Mouse (Mus musculus) cerebellum, adult 8-10 months (tissue): Measurements from ENCODE around the gene Snrnp35.
"Not testable (repeated sequence)": the region's sequence is repeated elsewhere in the genome, so short reads cannot be mapped to it uniquely, and the experiment has no call there.

Source experiments
- DNase-seq: peaks from one replicate; pipeline ENCODE4 v3.0.0; 2022

Gene Snrnp35

GRCm38 (mm10) chr5:124463462-124463861 is 19.5 kb upstream of the Snrnp35 start:
- DNase-seq = no peak

DNA sequence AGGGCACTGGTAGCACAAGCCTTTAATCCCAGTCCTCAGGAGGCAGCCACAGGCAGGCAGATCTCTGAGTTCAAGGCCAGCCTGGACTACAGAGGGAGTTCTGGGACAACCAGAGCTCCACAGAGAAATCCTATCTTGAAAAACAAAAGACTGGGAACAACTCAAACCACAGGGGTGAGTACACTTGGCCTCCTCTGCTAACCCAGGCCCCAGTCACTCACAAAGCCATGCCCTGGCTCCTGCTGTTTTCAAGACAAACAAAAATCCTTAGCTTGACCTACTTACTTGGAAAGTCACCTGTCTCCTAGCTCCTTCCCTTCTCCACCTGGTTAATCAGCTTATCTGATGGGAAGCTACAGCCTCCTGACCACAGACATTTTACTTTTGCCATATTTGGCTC is 18.0 kb upstream of the Snrnp35 start:
- no peak for DNase-seq

- no peak for DNase-seq
These were observed 15.2 kb upstream of the Snrnp35 start for GRCm38 (mm10) chr5:124467766-124468165.

GRCm38 (mm10) chr5:124468365-124468764 is 14.6 kb upstream of the Snrnp35 start:
- DNase-seq = no peak

DNA sequence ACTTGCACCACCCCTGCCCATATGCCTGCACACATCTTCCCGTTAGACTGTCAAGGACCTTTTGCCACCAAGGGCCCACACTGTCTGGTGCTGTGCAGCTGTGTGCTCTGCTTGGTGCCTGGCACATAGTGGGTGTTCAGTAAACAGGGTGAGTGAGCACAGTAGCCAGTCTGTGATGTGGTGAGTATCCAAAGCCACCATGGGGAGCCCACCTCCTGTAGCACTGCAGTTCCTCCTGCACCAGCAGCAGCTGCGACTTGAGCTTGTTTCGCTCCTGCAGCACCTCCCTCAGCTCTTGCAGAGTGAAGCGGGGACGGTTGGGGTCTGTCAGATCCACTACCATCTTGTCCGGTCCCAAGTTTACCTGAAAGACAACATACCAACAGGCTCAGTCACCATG is 13.4 kb upstream of the Snrnp35 start:
- DNase-seq = no peak

- no peak for DNase-seq
These were observed 12.3 kb upstream of the Snrnp35 start for GRCm38 (mm10) chr5:124470591-124471171.

DNA sequence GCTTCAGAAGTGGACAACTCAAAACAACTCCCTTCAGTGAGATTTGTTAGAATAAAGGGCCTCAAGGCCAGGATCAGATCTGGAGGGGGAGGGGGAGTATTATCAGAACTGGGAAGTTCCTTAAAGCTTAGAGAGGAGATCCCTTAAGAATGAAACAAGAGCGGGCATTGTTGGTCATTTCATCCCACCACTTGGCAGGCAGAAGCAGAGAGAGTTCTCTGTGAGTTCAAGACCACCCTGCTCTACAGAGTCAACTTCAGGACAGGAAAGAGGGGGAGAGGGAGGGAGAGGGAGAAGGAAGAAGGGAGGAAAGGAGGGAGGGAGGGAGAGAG is 4.1 kb upstream of the Snrnp35 start:
- no peak for DNase-seq

DNA sequence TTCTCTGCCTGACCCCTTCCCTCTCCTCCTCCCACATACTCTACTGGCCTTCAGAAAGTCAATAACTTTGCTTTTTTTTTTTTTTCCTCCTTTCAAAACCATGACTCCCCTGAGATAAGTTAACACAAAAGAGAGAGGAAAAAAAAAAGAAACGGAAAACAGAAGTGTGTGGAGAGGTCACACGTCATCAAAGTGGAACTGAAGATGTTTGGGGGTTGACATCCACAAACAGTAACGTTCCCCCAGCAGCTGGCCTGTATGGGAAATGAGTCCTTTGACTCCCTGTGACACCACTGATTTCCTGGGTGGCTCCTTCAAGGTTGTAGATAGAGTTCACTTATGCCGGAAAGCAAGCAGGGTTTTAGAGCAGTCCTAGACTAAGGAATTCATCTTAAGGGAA is 2.8 kb upstream of the Snrnp35 start:
- DNase-seq = no peak

- no peak for DNase-seq
These were observed 1.2 kb upstream of the Snrnp35 start for GRCm38 (mm10) chr5:124481714-124482113.

DNA sequence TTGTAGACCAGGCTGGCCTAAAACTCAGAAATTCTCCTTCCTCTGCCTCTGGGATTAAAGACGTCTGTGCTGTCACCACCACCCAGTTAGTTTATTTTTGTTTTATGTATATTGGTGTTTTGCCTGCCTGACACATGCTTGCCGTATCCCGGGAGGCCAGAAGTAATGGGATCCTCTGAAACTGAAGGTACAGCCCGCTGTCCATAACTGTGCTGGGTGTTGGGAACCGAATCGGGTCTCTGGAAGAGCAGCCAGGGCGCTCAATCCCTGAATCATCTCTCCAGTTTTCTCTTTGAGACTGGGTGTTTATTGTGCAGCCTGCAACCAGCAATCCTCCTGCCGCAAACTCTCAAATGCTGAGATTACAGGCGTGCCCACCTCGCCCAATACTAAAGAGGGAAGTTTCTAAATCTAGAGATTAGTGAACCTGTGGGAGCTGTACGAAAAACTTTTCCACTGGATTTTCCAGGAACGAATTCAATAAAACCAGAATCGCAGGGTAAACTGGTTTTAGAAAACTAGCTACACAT is 433 bp upstream of the Snrnp35 start:
- DNase-seq = peak; percentile 38

GRCm38 (mm10) chr5:124483655-124484396 is 892 bp downstream of the Snrnp35 start:
- DNase-seq = no peak

GRCm38 (mm10) chr5:124485654-124486053 is 2.7 kb downstream of the Snrnp35 start:
- no peak for DNase-seq

DNA sequence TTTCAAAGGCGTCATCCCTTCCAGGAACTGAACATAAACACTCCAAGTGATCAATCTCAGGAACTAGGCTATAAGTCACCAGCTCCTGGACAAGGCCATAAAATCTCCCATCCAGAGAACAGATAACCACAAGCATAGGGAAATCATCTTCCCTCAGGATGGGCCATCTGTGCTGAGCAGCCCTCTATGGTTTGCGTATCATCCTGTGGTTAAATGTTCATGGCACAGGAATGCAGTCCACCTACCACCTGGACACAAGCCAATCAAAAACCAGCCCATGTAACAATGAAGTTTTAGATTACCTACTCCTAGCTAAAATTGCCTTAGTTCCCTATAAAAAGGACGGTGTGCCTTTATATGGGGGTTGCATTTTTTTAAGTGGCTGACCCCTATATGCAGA is 6.0 kb downstream of the Snrnp35 start:
- DNase-seq = no peak

GRCm38 (mm10) chr5:124491732-124492131 is 8.8 kb downstream of the Snrnp35 start:
- no peak for DNase-seq

- no peak for DNase-seq
These were observed 9.7 kb downstream of the Snrnp35 start for GRCm38 (mm10) chr5:124492618-124493017.

DNA sequence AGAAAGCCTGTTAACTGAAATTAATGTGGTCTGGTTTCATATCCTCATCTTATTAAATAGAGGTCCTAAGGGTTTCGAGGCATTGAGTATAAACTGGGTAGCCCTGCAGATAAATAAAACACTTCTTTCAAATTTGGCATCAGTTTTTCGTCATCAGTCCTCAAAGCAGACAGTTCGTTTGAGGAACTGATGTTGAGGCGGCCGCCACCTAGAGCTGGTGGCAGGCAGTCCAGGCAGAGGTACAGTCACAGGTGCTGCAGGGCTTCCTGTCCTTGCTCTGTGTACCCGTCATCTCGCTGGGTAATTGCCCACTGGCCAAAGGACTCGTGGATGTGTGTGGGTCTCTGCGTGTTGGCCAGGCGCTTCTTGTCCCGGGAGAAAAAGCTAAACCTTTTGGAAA is 10.5 kb downstream of the Snrnp35 start:
- DNase-seq = no peak

- DNase-seq = no peak
These were observed 12.6 kb downstream of the Snrnp35 start for GRCm38 (mm10) chr5:124495547-124495946.

- no peak for DNase-seq
These were observed 13.9 kb downstream of the Snrnp35 start for GRCm38 (mm10) chr5:124496614-124497514.

- no peak for DNase-seq
These were observed 15.4 kb downstream of the Snrnp35 start for GRCm38 (mm10) chr5:124498221-124498876.

DNA sequence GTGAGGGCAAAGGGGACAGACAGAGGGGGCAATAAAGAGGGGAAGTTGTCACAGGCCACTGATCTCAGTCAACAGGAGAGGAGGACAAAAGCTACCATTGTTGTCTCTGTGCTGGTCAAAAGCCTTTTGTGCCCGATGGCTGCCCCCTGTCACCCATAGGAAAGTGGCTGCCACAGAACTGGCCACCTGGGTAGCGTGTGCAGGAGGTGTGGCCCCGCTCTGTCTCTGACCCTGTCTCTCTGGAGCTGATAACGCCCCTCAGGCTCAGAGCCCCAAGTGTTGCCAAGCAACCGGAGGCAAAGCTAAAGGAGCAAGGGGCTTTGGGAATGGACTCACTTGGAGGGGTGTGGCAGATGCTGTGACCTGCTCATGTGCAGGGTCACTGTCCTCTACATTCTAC is 16.1 kb downstream of the Snrnp35 start:
- DNase-seq = no peak

GRCm38 (mm10) chr5:124500037-124500436 is 17.1 kb downstream of the Snrnp35 start:
- not testable (repeated sequence) for DNase-seq

- DNase-seq = no peak
These were observed 17.6 kb downstream of the Snrnp35 start for GRCm38 (mm10) chr5:124500573-124500972.

DNA sequence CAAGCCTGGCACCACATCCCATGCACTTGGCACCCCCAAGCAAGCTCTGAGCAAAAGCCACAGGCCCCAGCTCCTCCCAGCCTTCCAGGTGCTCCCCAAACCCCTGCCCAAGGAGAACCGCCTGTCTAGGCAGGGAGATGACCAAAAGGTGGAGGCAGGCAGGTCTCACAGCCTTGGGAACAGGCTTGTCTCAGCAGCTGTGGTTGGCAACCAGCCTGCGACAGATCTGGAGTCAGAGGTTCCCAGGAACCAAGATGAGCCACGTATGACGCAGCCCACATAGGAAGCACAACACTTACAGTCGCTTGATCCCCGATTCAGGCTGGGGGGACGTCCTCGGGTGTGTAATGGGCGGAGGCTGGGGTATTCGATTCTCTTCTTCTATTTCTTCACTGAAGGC is 18.6 kb downstream of the Snrnp35 start:
- no peak for DNase-seq
